Mouse (Mus musculus) adrenal gland, postnatal 0 days (tissue): ENCODE results near the gene Hmgcr. TPM values are rescaled to one million over a fixed set of nuclear protein-coding genes. Genes with fewer than 3 reads are reported as not detected.

Source experiments
- polyA plus RNA-seq: library from polyadenylated mRNA; unstranded; fragments of >200 nt; fragmentation: Nextera tagmentation; extraction: Ambion mirVana; gene quantifications from 2 replicates; pipeline ENCODE4 v1.2.1, GENCODE M21; 2015

Hmgcr gene
- polyA plus RNA-seq: 30.2 and 35.0 TPM in 2 replicates

DNA sequence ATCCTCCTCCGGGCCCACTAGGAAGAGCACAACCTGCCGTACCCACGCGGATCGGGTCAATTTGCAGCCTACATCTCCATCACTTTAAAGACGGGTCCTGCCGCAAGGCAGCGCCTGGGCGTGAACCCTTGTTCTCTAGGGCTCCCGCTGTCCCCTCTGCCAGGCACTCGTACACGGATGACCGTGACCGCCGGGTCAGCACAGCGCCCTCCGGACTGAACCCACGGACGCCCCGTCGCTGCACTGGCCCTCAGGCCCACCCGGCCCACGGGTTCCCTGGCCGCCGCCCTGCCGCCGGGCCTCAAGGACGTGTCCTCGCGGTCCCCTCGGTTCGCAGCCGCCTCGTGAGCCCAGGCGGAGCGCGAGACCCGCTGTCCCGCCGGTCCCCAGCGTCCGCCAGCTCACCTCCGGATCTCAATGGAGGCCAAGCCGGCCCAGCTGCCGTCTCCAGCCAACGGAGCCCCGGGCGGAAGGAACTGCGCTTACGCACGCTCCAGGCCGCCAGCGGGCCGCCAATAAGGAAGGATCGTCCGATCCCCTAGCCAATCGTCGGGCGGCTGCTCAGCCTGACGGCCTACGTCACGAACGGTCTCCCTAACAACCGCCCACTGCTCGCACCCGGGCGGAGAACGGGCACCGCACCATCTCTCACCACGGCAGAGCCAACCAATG, at the start of gene Hmgcr:
TSS of gene Hmgcr (minus strand) at position 531 of the 672 bp plus-strand sequence.

Other genes with a start within 250 kb of the Hmgcr start
- 2.2 and 2.5 TPM in 2 replicates for gene Ankdd1b, start 199.7 kb downstream of the Hmgcr start, polyA plus RNA-seq
- gene Gm17622, start 180.2 kb downstream of the Hmgcr start, polyA plus RNA-seq: not detected in 2 replicates
- gene Polk, start 128.4 kb downstream of the Hmgcr start, polyA plus RNA-seq: 11.4 and 23.3 TPM in 2 replicates
- gene Col4a3bp, start 128.3 kb downstream of the Hmgcr start, polyA plus RNA-seq: 9.1 and 22.6 TPM in 2 replicates
- not detected in 2 replicates for gene Ankrd31, start 77.3 kb upstream of the Hmgcr start, polyA plus RNA-seq